Mouse (Mus musculus): ENCODE measurements around the gene Ryr2.
A peak's percentile ranks its signal among the peaks of the same experiment; 100 is the strongest.
"Not testable (repeated sequence)": the region's sequence is repeated elsewhere in the genome, so short reads cannot be mapped to it uniquely, and the experiment has no call there.

Gene Ryr2

DNA sequence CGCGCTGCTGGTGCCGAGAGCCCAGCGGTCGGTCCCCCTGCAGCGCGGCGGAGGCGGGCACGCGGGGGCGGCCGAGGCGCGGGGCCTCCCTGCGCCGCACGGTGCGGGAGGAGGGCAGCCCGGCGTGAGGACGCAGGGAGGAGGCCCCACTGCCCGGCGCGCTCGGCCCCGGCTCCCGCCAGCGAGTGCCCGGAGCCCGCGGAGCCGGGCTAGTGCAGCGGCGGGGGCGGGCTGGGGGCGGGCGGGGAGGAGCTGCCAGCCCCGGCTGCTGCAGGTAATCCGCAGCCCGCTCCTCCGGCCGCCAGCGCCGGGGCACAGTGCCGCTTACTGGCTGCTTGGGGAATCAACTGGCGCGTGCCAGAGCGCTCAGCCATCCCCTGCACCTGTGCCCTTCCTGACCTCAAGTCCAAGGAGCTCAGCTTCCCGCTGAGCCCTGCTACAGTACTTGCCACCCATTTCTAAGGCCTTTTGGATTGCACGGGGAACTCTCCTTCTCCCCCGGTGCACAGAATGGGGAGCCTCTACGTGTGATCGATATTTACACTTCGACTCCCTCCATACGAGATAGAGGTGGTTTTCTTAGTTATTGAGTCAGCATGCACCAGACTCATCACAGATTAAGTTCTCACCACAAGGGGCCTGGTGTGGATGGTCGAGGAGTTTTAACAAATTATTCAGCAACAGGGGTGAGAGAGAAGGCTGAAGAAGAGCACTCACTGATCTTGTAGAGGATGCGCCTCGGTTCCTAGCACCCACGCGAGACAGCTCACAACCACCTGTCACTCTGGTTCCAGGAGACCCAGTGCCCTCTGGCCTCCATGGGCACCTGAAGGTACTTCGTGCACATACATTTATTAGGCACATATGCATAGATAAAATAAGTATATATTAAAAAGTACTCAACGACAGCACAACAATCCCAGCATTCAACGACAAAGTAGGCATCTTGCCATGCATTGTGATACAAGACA is at the start of gene Ryr2:
TSS of gene Ryr2 (minus strand) at position 284 of the 971 bp plus-strand sequence.
- DNase-seq (ENCODE audit: low spot score in 2 of 2), result peak in 1 of 2 experiments; percentile 16

DNA sequence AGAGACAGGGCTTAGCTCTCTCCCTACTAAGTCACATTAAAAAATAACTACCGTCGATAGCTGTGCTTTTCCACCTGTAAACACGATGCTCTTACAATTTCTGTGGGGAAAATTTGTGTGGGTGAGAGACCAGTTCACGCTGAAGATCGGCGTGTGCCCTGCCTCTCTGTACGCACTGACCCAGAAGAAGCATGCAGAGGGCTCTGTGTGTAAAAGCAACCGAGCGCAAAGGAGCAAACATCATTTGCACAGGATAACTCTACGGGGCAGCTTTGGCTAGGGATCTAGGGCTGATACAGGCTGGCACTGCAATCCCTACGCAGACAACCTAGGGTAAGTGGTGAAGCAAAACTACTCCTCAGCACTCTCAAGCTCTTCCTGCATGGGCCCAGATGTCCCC is 47.2 kb upstream of the Ryr2 start:
- DNase-seq (ENCODE audit: low spot score in 2 of 2), result no peak

DNA sequence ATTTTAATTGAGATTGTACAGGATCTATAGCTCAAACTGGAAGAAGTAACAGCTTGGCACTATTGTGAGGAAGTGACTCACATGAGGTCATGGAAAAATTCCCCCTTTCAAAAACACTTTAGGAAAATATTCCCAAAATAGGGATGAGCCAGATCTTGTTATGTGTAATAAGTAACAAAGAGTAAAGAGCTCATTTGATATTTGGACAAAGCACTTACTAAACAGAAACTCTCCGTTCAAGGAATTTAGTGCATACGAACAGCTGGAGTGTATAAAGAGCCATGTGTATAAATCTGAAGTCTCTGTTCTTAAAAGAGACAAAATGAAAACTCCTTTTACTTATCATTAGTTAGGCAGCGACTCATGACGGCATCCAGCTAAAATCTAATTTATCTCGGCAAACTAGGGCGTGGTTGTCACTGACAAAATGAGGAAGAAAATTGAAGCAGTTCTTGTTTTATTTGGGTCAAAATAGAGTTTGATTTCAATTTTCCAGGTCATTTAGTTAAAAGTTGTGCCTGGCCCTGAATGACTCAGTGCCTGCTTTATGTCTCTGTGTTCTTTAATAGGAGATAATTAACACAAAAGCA is 40.3 kb upstream of the Ryr2 start:
- no peak for DNase-seq (ENCODE audit: low spot score in 2 of 2)

DNA sequence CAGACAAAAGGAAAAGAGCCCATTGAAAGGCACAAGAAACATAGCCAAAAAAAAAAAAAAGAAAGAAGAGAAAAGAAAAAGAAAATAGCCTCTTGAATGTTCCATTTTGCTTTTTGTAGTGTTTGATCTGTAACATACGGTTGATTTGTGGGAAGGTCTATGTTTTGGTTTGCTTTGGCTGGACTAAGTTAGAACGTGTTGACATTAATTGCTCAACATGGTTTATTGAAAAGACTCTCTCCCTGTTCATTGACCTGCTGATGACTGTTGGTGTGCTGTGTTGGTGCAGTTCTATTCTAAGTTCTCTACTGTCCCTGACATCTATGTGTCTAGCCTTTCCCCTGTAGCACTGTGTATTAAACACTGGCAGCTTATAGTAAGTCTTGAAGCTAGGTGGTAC is 39.7 kb upstream of the Ryr2 start:
- DNase-seq (ENCODE audit: low spot score in 2 of 2), result no peak

DNA sequence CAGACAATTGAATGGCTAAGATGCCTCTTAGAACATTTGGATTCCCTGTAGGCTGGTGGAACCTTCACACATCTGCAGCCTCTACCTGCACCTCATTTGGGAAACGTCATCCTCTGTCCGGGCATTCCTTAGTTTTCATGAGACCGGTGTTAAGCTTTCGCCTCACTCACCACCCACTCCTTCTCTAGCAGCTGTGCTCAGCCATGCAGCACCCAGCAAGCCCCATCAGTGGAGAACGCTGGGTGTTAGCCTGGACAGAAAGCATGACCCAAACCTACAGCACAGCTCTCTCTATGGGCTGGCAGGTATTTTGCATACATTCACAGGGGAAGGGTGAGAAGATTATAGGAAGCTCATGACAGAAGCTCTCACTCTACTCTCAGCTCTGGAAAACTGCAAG is 36.6 kb upstream of the Ryr2 start:
- DNase-seq (ENCODE audit: low spot score in 2 of 2), result no peak

DNA sequence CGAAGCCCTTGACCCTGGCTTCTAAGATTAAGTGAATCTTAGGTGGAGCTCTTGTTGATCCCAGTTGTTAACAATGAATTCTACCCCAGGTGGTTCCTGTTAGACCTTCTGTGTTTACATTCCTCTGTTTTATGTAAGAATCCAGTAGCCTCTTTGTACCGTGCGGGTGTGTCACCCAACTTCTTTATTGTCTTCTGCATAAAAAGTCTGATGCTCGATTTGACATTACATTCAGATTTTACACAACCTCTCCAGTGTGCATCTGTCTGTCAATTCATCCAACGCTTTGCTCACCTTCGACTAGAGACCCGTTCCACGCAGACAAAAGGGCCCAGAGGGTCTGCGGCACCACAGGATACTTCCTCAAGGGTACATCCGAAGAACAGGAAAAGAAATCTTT is 29.7 kb upstream of the Ryr2 start:
- not testable (repeated sequence) for DNase-seq (ENCODE audit: low spot score in 2 of 2)

DNA sequence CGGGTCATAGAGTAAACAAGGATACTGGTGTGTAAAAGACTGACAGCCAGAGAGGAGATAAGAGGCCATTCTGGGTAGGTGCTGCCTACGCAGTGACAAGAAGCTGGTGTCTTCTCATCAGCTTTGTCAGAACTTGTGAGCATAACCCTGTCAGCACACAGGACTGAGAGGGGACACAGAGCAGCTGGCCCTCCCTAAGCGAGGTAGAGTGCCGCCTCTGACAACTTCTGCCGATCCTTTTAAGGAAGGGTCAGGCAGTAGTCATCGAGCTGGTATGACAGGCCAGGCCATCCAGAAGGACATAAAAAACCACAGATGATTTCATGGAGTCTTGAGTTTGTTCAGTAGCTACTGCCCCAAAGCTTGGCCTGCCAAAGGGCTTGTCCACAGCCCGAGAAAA is 26.8 kb upstream of the Ryr2 start:
- no peak for DNase-seq (ENCODE audit: low spot score in 2 of 2)

DNA sequence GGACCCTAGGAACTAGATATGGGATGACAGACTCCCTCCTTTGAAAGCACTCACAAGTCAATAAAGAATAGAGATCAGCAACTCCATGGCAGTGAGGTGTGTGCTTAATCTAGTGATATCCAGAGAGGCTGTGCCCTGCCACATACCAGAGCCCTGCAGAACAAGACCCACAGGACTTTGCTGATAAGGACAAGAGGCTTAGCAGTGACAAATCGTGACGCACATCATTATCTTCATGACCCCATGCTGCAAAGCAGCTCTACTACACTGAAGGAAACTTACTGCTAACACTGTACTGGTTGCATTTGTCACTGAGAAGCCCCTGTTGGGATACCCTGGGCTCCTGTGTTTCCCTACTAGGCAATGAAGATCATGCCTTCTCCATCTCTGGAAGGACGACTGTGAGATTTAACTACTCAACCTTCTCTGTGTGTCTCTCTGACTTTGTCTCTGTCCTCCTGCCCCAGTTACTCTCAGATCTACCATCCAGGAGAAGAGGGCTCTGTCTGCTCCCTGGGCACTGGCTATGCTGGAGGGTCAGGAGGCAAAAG is 25.5 kb upstream of the Ryr2 start:
- DNase-seq (ENCODE audit: low spot score in 2 of 2), result peak in 1 of 2 experiments; percentile 6

DNA sequence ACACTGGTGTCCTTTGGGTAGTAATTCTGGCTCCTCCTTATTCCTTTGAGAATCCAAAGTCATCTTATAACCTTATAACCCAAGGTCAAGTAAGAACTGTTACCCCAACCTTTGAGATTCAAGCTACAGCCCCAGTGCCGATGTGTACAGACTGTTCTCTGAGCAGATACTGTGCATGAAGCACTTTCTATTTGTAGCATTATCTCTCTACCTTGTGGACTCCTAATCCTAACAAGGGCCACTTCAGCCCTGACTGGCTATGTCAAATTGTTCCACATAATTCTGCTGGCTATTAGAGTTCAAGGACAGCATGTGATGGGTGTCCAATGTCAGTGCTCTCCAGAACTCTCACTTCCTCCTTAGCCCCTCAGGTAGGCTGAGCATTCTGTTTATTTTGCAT is 22.4 kb upstream of the Ryr2 start:
- no peak for DNase-seq (ENCODE audit: low spot score in 2 of 2)

DNA sequence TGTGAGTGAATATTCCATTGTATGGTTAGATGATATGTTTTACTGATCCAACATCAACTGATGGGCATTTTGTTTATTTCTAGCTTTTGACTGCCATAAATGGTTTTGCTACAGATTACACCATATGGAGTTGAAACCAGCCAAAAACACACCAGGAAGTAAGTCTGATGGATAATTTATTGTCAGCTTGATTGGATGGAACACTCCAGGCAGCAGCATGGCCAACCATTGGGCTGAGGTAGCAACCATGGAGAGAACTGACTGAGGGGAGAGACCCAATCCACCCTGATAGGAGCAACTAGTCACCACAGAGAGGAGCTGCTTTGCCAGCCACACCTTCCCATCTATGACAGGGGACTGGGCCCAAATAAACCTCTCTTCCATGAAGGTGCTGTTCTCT is 19.4 kb upstream of the Ryr2 start:
- DNase-seq (ENCODE audit: low spot score in 2 of 2), result no peak

DNA sequence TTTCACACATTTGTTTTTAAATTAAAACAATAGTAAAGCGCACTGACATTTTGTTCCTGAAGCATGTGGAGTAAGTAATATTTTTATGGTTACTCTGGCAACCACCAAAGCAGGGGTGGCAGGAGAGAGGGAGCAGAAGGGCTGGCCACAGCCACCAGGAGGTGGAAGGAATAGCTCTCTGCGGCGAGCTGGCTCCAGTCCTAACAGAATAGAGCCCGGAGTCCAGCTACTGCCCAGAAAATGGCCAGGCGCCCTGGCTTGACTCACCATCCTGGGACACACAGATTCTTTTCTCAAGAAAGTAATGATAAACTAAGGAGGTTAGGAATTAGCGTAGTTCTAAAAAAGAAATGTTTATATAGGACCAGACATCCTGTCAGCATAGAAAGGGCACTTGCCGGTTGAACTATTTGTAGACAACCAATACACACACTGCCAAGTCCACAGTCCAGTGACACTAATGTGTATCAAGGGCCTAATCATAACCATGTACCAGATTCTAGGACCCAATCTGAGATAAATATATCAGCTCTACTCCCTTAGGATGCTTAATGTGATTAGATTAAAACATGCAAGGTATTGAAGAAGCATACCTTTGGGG is 18.3 kb upstream of the Ryr2 start:
- DNase-seq (ENCODE audit: low spot score in 2 of 2), result no peak

DNA sequence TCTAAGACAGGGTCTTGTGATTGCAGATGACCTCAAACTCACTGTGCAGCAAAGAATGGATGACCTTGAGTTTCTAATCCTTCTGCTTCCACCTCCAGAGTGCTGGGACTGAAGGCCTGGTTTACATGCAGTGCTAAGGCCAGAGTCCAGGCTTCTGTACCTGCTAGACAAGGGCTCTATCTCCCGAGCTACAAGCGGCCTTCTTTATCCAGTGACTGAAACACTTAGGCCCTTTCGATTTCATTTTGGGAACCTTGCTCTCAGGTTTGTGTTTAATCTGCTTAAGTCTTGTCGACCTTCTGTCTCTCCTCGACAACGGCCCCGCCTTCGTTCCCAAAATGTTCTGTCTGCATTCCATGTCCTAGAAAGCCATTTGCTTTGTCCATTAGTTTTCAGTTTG is 8.8 kb upstream of the Ryr2 start:
- DNase-seq (ENCODE audit: low spot score in 2 of 2), result no peak

DNA sequence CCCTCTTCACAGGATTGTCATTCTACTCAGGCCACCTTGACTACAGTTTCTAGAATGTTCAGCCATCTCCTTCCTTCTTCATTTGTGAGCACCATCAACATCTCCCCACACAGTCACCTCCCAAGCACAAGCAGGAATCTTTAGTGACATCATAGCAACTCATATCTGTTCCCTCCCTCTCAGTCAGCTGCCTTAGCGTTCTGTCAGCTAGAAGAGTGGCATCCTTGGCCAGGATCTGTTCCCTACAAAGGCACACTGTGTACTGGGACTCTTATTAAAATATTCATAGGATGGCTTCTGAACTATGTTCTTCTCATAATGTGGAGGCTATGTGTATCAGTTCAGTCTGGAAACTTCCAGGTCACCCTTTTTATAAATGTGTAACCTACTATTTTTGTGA is 8.1 kb upstream of the Ryr2 start:
- DNase-seq (ENCODE audit: low spot score in 2 of 2), result no peak

DNA sequence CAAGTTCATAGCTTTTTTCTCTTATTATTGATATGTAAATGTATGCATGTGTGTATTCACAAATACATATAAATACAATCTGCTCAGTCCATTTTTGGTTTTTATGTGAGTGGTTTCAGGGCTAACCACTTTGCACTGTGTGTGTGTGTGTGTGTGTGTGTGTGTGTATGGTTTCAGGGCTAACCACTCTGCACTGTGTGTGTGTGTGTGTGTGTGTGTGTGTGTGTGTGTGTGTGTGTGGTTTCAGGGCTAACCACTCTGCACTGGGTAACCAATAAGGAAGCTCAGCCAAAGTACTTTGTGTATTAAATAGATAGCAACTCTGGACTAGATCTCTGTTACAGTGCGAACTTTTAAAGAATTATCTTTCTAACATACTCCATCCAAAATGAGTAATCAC is 2.2 kb upstream of the Ryr2 start:
- DNase-seq (ENCODE audit: low spot score in 2 of 2), result no peak

DNA sequence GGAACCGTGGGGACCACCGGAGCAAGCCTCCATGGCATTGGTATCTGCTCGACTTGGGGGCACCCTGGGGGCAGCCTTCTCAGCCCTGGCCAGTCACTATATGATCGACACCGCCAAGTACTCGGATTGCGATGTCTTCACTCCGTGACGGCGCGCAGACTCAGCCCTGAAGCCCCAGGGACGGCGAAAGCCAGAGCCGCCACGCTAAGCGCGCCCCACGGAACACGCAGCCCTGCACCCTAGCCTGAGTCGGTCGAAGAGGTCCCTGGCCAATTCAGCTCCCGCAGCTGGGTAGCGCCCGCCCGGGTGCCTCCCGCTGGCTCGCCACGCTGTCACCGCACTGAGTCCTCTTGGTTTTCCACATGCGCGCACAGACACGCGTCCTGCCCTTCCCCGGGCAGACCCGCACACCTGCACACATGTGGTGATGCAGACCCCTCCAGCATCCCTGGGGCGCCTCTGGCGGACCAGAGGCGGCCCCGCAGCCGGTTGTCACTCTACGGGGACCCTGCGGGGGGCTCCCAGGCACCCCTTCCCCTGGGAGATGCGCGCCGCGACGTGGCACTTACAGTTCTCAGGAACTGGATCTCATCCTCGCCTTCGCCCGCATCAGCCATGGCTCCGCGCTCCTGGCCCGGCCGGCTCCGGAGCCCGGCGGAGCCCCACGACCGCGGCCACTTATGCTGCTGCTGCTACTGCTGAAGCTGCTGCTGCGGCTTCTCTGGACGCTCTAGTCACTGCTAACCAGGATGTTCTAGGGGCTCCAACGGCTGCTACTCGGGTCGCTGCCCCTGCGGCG is 716 bp downstream of the Ryr2 start:
- peak in 1 of 2 experiments; percentile 1 for DNase-seq (ENCODE audit: low spot score in 2 of 2)

DNA sequence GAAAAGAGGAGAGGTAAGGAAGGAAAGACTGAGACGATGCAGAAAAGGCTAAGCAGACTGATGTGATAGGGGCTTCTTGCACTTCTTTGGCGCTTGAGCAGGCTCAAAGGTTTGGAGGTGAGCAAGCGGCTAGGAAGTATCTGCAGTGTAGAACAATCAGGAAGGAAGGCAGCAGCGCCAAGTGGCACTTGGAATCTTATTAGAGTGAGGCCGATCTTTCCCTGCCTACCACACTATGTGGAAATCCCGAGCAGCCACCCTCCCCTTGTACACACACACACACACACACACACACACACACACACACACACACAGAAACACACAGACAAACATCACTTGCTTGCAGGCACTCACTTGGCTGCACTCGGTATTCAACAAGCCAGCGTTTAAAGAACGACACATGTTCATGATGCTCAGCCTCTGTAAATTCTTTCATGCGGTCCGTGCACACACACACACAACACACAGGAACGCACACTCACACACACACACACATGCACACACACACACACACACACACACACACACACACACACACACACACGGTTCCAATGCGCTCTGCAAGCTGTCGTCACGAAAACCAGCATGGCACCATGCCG is 1.4 kb downstream of the Ryr2 start:
- no peak for DNase-seq (ENCODE audit: low spot score in 2 of 2)

DNA sequence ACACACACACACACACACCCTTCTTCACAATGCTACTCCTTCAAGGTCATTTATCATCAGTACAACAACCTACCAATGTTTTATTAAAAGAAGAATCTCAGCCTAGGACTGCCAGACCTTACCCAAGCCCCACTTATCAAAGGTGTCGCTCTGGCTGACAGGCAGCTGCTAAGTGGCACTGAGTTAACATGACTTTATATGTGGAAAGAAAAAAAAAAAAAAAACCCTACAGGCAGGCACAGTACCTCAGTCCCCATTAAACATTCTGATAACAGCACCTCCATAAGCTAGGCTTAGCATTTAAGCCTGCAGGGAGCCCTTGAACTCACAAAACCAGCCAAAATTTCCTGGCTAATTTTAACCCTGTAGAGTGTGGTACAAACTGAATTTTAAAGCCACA is 2.4 kb downstream of the Ryr2 start:
- DNase-seq (ENCODE audit: low spot score in 2 of 2), result no peak

DNA sequence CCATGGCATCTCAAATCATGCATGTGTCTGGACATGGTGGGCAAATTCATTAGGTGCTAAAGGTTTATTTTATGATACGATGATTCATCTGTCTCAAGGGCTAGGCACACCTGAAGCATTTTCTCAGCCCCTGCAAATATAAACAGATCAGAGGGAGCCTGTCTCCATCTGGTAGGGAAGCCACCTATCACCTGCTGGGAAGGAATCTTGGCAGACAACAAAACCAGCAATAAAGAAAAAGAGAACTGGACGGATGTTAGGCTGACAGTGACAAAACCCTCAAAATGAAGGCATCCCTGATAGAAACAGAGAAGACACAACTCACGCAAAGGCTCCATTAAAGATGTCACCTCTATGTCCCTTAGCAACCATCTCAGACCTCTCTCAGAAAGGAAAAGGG is 3.7 kb downstream of the Ryr2 start:
- DNase-seq (ENCODE audit: low spot score in 2 of 2), result no peak

DNA sequence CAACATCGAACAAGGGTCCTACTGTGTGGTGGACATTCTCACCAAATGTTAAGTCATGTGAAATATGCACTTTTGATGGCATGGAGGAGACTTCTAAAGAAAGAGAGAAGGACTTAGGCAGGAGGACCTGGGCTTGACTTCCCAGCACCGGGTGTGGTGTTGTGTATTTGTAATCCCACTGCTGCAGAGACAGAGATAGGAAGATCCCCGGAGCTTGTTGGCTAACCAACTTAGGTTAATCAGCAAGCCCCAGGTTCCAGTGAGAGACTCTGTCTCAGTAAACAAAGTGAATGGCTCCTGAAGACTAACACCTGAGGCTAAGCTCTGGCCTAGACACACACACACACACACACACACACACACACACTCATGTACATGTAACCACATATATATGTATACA is 7.3 kb downstream of the Ryr2 start:
- DNase-seq (ENCODE audit: low spot score in 2 of 2), result no peak

DNA sequence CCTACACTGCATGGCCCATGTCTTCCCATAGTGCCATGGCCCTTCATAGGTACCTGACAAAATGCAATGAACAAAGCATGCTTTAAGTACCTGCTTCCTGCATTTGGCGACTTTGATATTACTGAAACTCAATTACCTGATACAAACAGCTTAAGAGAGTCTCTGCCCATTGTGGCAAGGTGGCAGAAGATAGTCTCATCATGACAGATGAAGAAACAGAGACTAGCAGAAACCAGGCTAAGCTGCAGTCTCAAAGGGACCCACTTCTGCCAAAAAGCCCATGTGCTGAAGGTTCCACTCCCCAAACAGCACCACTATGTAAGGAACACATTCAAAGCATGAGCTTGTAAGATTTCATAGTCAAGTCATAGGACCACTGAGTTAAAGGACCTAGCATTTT is 7.8 kb downstream of the Ryr2 start:
- no peak for DNase-seq (ENCODE audit: low spot score in 2 of 2)

DNA sequence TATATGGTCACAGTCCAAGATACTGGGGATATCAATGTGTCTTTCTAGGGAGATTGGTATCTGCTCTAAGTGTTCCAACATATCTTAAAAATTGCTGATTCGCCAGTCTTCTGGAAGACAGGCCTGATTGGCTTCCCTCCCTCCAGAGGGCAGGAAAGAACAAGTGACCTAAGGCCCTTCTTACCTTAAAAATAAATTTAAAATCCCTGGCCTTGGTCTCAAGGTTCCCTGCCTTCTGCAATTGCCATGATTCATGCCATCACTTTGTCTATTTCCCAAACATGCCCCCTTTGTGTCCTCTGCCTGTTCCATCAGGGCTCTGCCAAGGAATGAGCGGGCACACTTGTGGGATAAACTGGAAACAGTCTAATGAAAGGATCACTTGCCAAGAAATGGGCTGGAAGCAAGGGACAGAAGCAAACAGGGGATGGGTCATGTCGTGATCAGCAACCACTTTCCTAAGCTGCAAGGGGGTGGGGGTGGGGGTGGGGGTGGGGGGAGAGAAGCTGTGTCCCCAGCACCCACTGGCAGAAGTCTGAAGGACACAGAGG is 10.3 kb downstream of the Ryr2 start:
- no peak for DNase-seq (ENCODE audit: low spot score in 2 of 2)

Measured in urinary bladder, adult 18-20 months (tissue).